Mouse (Mus musculus) erythroblast, embryonic 14.5 days (primary cell): ENCODE data around the gene Pbx2. TPM values are rescaled to one million over a fixed set of nuclear protein-coding genes. Genes with fewer than 3 reads are reported as not detected.

Source experiments
- H3K27me3 ChIP-seq: 2 replicates; pipeline ENCODE4 v1.6.1; 2012; ENCODE audit warnings: inconsistent platforms; ENCODE audit not compliant: control insufficient read depth
- H3K36me3 ChIP-seq: 2 replicates; pipeline ENCODE4 v1.6.1; 2012; ENCODE audit warnings: mild to moderate bottlenecking, inconsistent platforms; ENCODE audit not compliant: control insufficient read depth
- H3K4me1 ChIP-seq: 2 replicates; pipeline ENCODE4 v1.6.1; 2012; ENCODE audit warnings: inconsistent platforms; ENCODE audit not compliant: control insufficient read depth
- H3K4me3 ChIP-seq: replicated peaks from 2 replicates; pipeline ENCODE3; 2012; ENCODE audit warnings: moderate library complexity, mild to moderate bottlenecking, inconsistent platforms
- H3K9me3 ChIP-seq: 2 replicates; pipeline ENCODE4 v1.6.1; 2012; ENCODE audit warnings: low read length, inconsistent platforms, mixed read lengths; ENCODE audit not compliant: control insufficient read depth
- GATA1 ChIP-seq: IDR thresholded peaks from 2 replicates; pipeline ENCODE4 v1.6.1; 2012; ENCODE audit warnings: low read length, inconsistent platforms, mixed read lengths
- TAL1 ChIP-seq: IDR thresholded peaks from 3 replicates; pipeline ENCODE4 v1.6.1; 2012; ENCODE audit warnings: low read length, inconsistent platforms, mixed read lengths
- polyA plus RNA-seq: library from polyadenylated mRNA; stranded (reverse); fragments of >175 nt; gene quantifications from 2 replicates; pipeline ENCODE4 v1.2.3, GENCODE M21; 2012

The Pbx2 gene
- polyA plus RNA-seq, 1 experiment = 11.5 TPM

- peak overlapping the region; percentile 91 for H3K4me3 ChIP-seq
- TF ChIP-seq GATA1 (no peak), TAL1 (no peak)
- H3K36me3 ChIP-seq = no peaks in the 10 kb centered on the region
- H3K27me3 ChIP-seq = peaks cover 26% of the 10 kb centered on the region
- H3K9me3 ChIP-seq = no peaks in the 10 kb centered on the region
- peaks cover 46% of the 10 kb centered on the region for H3K4me1 ChIP-seq
Measured at GRCm38 (mm10) chr17:34585877-34586771, 4.9 kb upstream of the Pbx2 start.

- TF ChIP-seq GATA1 = no peak
- TF ChIP-seq TAL1 = no peak
- Histone ChIP-seq H3K4me1 (peaks cover 54% of the 10 kb centered on the region), H3K36me3 (no peaks in the 10 kb centered on the region), H3K27me3 (peaks cover 26% of the 10 kb centered on the region), H3K4me3 (peak overlapping the region; percentile 91), H3K9me3 (no peaks in the 10 kb centered on the region)
Measured at GRCm38 (mm10) chr17:34586796-34587422, 4.2 kb upstream of the Pbx2 start.

- TF ChIP-seq GATA1 (no peak), TAL1 (no peak)
- no peaks in the 10 kb centered on the region for H3K36me3 ChIP-seq
- H3K27me3 ChIP-seq = peaks cover 26% of the 10 kb centered on the region
- peaks cover 57% of the 10 kb centered on the region for H3K4me1 ChIP-seq
- H3K9me3 ChIP-seq = no peaks in the 10 kb centered on the region
- peak overlapping the region; percentile 91 for H3K4me3 ChIP-seq
Measured at GRCm38 (mm10) chr17:34587423-34587811, 3.6 kb upstream of the Pbx2 start.

GRCm38 (mm10) chr17:34587814-34588213 lies 3.3 kb upstream of the Pbx2 start:
- Histone ChIP-seq H3K4me3 (peak overlapping the region; percentile 91), H3K9me3 (no peaks in the 10 kb centered on the region), H3K27me3 (peaks cover 26% of the 10 kb centered on the region), H3K36me3 (no peaks in the 10 kb centered on the region), H3K4me1 (peaks cover 61% of the 10 kb centered on the region)
- TF ChIP-seq GATA1 = no peak

DNA sequence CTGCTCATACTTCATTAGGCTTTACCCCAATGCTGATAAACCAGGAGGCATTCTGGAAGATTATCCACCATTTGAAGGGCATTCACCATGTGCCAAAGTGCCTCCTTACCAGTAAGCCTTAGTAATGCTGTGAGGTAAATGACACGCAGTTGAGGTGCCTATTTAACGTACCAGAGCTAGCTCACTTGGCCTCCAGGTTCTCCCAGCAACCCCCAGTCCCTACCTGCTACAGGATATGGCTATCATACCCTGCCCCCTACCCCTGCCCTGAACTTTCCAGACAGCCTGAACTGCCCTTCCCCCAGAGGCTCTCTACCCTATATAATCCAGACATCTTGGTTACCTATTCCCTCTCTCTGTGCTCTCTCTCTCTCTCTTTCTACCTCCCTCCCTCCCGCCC lies 2.3 kb upstream of the Pbx2 start:
- H3K36me3 ChIP-seq = peaks cover under 1% of the 10 kb centered on the region
- H3K27me3 ChIP-seq = peaks cover 26% of the 10 kb centered on the region
- no peaks in the 10 kb centered on the region for H3K9me3 ChIP-seq
- TF ChIP-seq TAL1 = no peak
- TF ChIP-seq GATA1 = no peak
- no peak overlapping the region for H3K4me3 ChIP-seq
- H3K4me1 ChIP-seq = peaks cover 70% of the 10 kb centered on the region

- Histone ChIP-seq H3K36me3 (peaks cover 5% of the 10 kb centered on the region), H3K4me1 (peaks cover 75% of the 10 kb centered on the region), H3K9me3 (no peaks in the 10 kb centered on the region), H3K4me3 (no peak overlapping the region), H3K27me3 (peaks cover 26% of the 10 kb centered on the region)
- no peak for TF ChIP-seq TAL1
- no peak for TF ChIP-seq GATA1
Measured at GRCm38 (mm10) chr17:34589206-34589605, 1.9 kb upstream of the Pbx2 start.

DNA sequence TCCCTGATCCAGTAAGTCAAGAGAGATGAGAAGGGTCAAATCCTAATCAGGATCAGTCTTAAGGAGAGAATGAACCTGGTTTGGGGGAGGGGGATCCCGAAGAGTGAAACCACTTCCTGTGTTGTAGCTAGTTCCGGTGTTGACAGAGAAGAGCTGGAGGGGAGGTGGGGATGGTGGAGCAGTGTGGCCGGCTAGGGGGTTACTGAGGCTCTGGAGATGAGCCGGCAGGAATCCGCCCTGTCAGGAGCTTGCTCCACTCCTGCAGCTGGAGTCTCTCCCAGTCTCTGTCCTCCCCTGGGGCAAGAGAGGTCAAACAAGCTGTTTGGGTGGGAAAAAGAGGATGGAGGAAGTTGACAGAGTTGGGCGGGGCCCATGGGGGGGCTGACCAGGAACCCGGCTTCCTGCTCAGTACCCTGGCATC lies 1.4 kb upstream of the Pbx2 start, which contains the start of gene Gpsm3:
Gene Gpsm3 (plus strand): TSS at position 126 of the 421 bp plus-strand sequence.
- H3K4me1 ChIP-seq = peaks cover 79% of the 10 kb centered on the region
- H3K4me3 ChIP-seq = no peak within 1 kb of the TSS
- peaks cover 26% of the 10 kb centered on the region for H3K27me3 ChIP-seq
- H3K36me3 ChIP-seq = peaks cover 10% of the 10 kb centered on the region
- TF ChIP-seq GATA1 (no peak), TAL1 (no peak)
- H3K9me3 ChIP-seq = no peaks in the 10 kb centered on the region

- H3K4me1 ChIP-seq = peaks cover 81% of the 10 kb centered on the region
- no peaks in the 10 kb centered on the region for H3K9me3 ChIP-seq
- H3K36me3 ChIP-seq = peaks cover 15% of the 10 kb centered on the region
- peaks cover 26% of the 10 kb centered on the region for H3K27me3 ChIP-seq
- TF ChIP-seq TAL1 (no peak), GATA1 (no peak)
- no peak overlapping the region for H3K4me3 ChIP-seq
Measured at GRCm38 (mm10) chr17:34590154-34590987, 695 bp upstream of the Pbx2 start.
